Mouse (Mus musculus): ENCODE measurements around the gene Minos1. TPM values are rescaled to one million over a fixed set of nuclear protein-coding genes. Genes with fewer than 3 reads are reported as not detected.
A peak's percentile ranks its signal among the peaks of the same experiment; 100 is the strongest.

Gene Minos1
- 14.5 and 16.7 TPM in 2 replicates for polyA plus RNA-seq (2012)

GRCm38 (mm10) chr4:139130701-139131549 lies at the start of gene Minos1:
TSS of gene Minos1 (minus strand) at chr4:139131113.
- no peak for TF ChIP-seq GATA1 (IDR thresholded peaks at IDR 0.05; ENCODE audit: low read length)

GRCm38 (mm10) chr4:139179731-139180625 lies 49.1 kb upstream of the Minos1 start:
- TF ChIP-seq GATA1 (IDR thresholded peaks at IDR 0.05; ENCODE audit: low read length) = peak; percentile 91

GRCm38 (mm10) chr4:139179218-139179617 lies 48.3 kb upstream of the Minos1 start:
- TF ChIP-seq GATA1 (IDR thresholded peaks at IDR 0.05; ENCODE audit: low read length) = no peak

GRCm38 (mm10) chr4:139178377-139178776 lies 47.5 kb upstream of the Minos1 start:
- TF ChIP-seq GATA1 (IDR thresholded peaks at IDR 0.05; ENCODE audit: low read length) = no peak

GRCm38 (mm10) chr4:139177921-139178320 lies 47.0 kb upstream of the Minos1 start:
- TF ChIP-seq GATA1 (IDR thresholded peaks at IDR 0.05; ENCODE audit: low read length) = no peak

DNA sequence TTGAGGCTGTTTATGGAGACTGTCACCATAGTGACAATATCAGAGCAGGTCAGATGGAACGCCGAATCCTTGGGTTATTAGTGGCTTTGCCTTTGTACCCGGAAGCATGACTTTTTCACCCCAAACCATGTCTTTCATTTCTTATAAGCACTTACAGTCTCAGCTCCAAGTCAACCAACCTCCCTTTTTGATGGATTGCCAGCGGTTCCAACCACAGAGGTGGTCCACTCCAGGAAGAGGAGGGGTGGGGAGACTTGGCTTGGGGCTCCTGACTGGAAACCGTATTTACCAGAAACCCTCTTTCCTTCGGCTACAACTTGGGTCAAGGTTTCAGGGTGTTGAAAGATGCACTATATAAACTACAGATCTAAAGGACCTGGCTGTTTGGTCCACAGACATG lies 45.1 kb upstream of the Minos1 start:
- no peak for TF ChIP-seq GATA1 (IDR thresholded peaks at IDR 0.05; ENCODE audit: low read length)

- TF ChIP-seq GATA1 (IDR thresholded peaks at IDR 0.05; ENCODE audit: low read length) = no peak
Observed at GRCm38 (mm10) chr4:139175061-139175971, 44.4 kb upstream of the Minos1 start.

DNA sequence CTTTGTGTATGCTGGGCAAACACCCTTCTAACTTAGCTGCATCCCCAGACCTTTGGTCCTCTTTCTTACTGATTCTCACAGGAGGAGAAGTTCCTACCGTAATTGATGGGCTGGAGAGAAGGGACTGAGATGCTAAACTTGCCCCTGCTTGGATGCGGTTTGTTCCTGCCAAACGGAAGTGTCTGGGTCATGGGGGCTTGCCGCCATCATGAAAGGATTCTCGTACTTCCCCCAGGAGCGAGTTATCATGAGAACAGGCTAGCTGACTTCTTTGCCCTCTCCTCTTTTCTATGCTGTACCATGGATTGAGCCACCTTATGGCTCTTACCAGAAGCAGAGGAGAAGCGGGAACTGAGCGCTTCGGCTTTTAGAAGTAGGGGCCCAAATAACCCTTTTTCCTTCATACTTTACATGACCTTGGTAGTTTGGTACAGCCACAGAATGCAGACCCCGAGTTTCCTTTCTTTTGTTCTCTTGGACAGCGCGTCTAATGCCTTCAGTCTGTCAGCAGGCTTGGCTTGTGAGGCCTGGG lies 38.9 kb upstream of the Minos1 start:
- TF ChIP-seq GATA1 (IDR thresholded peaks at IDR 0.05; ENCODE audit: low read length) = no peak

- no peak for TF ChIP-seq GATA1 (IDR thresholded peaks at IDR 0.05; ENCODE audit: low read length)
Observed at GRCm38 (mm10) chr4:139168985-139169747, 38.3 kb upstream of the Minos1 start.

- TF ChIP-seq GATA1 (IDR thresholded peaks at IDR 0.05; ENCODE audit: low read length) = no peak
Observed at GRCm38 (mm10) chr4:139167107-139167506, 36.2 kb upstream of the Minos1 start.

DNA sequence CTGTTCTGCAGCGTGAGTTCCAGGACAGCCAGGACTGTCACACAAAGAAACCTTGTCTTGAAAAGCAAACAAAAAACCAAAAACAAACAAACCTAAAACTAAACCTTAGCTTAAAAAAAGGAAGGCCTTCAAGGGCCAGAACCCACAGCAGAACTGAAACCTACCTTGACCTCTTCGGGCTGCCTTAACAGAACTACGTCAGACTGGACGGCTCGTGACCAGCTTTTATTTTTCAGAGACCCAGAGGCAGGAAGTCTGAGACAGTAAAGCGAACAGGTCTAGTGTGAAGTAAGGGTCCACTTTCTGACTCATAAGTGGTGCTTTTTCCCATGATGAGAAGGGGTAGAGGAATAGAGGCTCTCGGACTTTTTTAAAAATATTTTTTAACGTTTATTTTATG lies 35.3 kb upstream of the Minos1 start:
- no peak for TF ChIP-seq GATA1 (IDR thresholded peaks at IDR 0.05; ENCODE audit: low read length)

DNA sequence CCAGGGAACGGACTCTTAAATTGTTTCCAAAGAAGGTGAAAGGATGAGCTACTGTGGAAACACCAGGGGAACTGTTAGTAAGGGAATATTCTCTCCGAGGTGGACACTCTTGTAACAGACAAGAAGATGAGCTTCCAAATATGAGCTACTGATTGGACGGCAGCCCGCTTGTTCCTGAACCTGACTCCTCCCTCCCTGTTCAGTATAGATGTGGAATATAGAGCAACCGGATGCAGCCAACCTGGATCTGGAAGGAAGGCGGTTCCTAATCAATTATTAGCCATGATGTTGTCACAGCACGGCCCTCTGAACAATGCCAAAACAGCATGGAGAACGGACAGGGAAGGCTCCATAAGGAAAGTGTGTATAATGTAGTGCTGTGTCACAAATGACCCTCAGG lies 34.3 kb upstream of the Minos1 start:
- TF ChIP-seq GATA1 (IDR thresholded peaks at IDR 0.05; ENCODE audit: low read length) = no peak

- no peak for TF ChIP-seq GATA1 (IDR thresholded peaks at IDR 0.05; ENCODE audit: low read length)
Observed at GRCm38 (mm10) chr4:139164082-139164481, 33.2 kb upstream of the Minos1 start.

DNA sequence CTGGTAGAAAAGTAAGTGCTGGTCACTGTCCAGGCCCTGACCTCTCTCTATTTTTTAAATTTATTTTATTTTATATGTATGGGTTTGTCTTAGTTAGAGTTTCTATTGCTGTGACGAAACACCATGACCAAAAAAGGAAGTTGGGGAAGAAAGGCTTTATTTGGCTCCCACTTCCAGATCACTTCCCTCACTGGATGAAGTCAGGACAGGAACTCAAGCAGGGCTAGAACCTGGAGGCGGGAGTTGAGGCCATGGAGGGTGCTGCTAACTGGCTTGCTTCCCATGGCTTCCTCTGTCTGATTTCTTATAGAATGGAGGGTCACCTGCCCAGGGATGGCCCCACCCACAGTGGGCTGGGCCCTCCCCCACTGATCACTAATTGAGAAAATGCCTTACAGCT lies 30.2 kb upstream of the Minos1 start:
- TF ChIP-seq GATA1 (IDR thresholded peaks at IDR 0.05; ENCODE audit: low read length) = no peak

All from G1E-ER4 (cell line).